Mouse (Mus musculus) kidney, embryonic 16.5 days (tissue): ENCODE data around the gene Rnf38. TPM values are rescaled to one million over a fixed set of nuclear protein-coding genes. Genes with fewer than 3 reads are reported as not detected.
A peak's percentile ranks its signal among the peaks of the same experiment; 100 is the strongest.

Experiments used
- ATAC-seq: fragments of 200-750 bp; cut with Nextera tagmentation; 2 replicates; pipeline ENCODE4 v1.8.0; 2017; ENCODE audit warnings: moderate TSS enrichment; ENCODE audit not compliant: low FRiP score, low TSS enrichment
- H3K27ac ChIP-seq: fragments of 300-500 bp; sonication (generic); 2 replicates; pipeline ENCODE4 v1.5.1; 2014; ENCODE audit warnings: low read length
- H3K27me3 ChIP-seq: fragments of 300-500 bp; sonication (generic); 2 replicates; pipeline ENCODE4 v1.6.1; 2014; ENCODE audit warnings: low read length, control low read depth, mixed read lengths; ENCODE audit not compliant: insufficient read depth
- H3K36me3 ChIP-seq: fragments of 300-500 bp; sonication (generic); 2 replicates; pipeline ENCODE4 v1.6.1; 2014; ENCODE audit warnings: low read length, control low read depth, mixed read lengths; ENCODE audit not compliant: insufficient read depth
- H3K4me1 ChIP-seq: fragments of 300-500 bp; sonication (generic); 2 replicates; pipeline ENCODE4 v1.6.1; 2014; ENCODE audit warnings: low read length, control low read depth, mixed read lengths; ENCODE audit not compliant: insufficient read depth
- H3K4me2 ChIP-seq: fragments of 300-500 bp; sonication (generic); replicated peaks from 2 replicates; pipeline ENCODE4 v1.6.1; 2014; ENCODE audit warnings: low read depth, low read length
- H3K4me3 ChIP-seq: fragments of 300-500 bp; sonication (generic); 2 replicates; pipeline ENCODE4 v1.5.1; 2014; ENCODE audit warnings: mild to moderate bottlenecking, low read length
- H3K9ac ChIP-seq: fragments of 300-500 bp; sonication (generic); replicated peaks from 2 replicates; pipeline ENCODE4 v1.6.1; 2014; ENCODE audit warnings: low read length
- H3K9me3 ChIP-seq: fragments of 300-500 bp; sonication (generic); 2 replicates; pipeline ENCODE4 v1.6.1; 2016; ENCODE audit warnings: low read length, control low read depth
- WGBS: fragments of 180-500 bp; shearing (Covaris S2); extraction: QIAGEN DNeasy Blood & Tissue Kit; methylation state at CpG from one replicate; pipeline ENCODE4 v1.1.7; 2014; 5-methylcytosine and 5-hydroxymethylcytosine counted together
- polyA plus RNA-seq: library from polyadenylated mRNA; unstranded; fragments of >200 nt; fragmentation: Nextera tagmentation; extraction: Ambion mirVana; gene quantifications from 2 replicates; pipeline ENCODE4 v1.2.1, GENCODE M21; 2015

Gene Rnf38
- polyA plus RNA-seq, 1 experiment from 2014 or later = 20.2 TPM

GRCm38 (mm10) chr4:44108297-44108696 is 125.3 kb downstream of the Rnf38 start:
- WGBS = 78% methylated on average over 6 of the region's 6 CpGs
- Histone ChIP-seq H3K36me3 (no peaks in the 10 kb centered on the region), H3K27me3 (no peaks in the 10 kb centered on the region), H3K4me3 (no peak overlapping the region), H3K9me3 (no peaks in the 10 kb centered on the region), H3K9ac (no peak overlapping the region), H3K4me1 (peaks cover 41% of the 10 kb centered on the region), H3K4me2 (no peak overlapping the region), H3K27ac (no peak overlapping the region)
- ATAC-seq = no peak

DNA sequence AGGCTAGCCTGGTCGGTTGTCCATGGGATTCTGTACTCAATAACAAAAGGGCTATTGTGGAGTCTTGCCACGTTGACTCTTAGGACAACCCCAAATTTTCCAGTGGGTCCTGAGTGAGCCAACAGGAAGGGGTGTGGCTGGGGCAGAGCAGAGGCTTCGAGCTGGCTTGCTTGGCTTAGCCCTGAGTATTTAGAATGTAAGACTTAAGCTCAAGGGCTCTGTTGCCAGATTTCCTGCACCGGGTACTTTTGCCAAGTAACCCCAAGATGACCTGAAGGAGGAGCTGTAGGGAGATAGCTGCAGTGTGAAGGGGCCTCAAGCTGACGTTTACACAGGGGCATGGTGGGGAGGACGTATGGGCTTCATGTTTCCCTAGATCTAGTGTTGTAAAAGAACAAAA is 126.2 kb downstream of the Rnf38 start:
- H3K27ac ChIP-seq = peak overlapping the region; percentile 78; the same call in 1 of the 2 replicates
- ATAC-seq = no peak
- WGBS = 38% methylated on average over 6 of the region's 6 CpGs

DNA sequence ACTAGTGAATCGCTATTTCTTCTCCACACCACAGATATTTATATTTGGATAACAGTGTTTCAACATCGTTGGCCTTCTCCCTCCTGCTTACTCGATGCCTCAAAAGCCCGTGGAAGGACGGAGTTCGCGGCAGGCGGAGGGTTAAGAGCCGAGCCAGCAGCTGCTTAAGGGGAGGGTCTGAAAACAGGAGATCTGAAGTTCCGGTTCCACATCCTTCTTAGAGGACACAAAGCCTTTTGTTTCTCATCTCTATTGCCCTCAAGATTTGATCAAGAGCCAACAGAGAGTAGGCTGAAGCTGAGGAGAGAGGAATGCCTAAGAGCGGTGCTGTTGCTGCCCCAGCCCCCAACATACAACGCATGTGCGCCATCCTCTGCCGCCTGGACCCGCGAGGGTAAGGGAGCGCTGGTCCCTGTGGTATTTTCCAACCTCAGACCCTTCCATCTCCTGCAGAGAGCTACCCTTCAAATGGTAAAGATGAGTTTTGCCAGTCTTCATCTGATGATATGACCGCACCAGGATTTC is 127.2 kb downstream of the Rnf38 start:
- peak overlapping the region; percentile 27; the same call in 1 of the 2 replicates for H3K9ac ChIP-seq
- H3K4me1 ChIP-seq = peaks cover 31% of the 10 kb centered on the region

More for the DNA sequence above, 126.2 kb downstream of the Rnf38 start:
- no peaks in the 10 kb centered on the region for H3K27me3 ChIP-seq
- H3K9me3 ChIP-seq = no peaks in the 10 kb centered on the region
- no peak overlapping the region for H3K4me2 ChIP-seq
- H3K4me1 ChIP-seq = peaks cover 33% of the 10 kb centered on the region
- no peak overlapping the region for H3K4me3 ChIP-seq
- H3K9ac ChIP-seq = no peak overlapping the region
- H3K36me3 ChIP-seq = no peaks in the 10 kb centered on the region

DNA sequence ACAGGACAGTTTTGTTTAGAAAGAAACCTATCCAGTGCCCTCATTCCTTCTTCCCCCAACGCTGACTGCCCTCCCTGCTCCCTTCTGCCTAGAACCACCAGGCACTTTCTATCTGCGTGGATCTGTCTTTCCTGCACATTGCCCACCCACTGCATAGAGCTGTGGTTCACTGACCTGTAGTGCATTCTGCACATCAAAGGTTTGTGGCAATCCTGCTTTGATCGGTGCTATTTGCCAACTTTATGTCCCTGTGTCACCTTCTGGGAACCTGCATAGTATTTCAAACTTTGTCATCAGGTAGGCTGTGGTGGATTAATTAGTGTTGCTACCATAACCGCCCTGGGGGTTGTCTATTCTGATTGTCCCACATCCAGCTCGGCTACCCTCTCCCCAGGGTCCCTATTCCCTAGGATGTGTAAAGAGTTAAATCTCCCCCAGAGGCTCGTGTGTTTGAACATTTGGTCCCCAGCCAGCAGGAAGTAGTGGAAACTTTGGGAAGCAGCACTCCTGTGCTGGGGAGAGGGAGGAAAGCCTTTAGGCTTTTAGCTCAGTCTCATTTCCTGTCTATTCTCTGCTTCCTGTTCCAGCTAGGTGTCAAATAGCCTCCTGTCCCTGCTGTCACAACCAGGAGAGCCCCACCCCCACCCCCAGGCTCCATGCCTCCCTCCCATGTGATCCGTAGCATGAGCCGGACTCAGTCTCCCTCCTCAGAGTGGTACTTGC is 129.2 kb downstream of the Rnf38 start:
- WGBS = 18% methylated on average over 8 of the region's 8 CpGs
- H3K27ac ChIP-seq = peak overlapping the region; percentile 37
- H3K4me3 ChIP-seq = no peak overlapping the region
- H3K36me3 ChIP-seq = no peaks in the 10 kb centered on the region
- no peaks in the 10 kb centered on the region for H3K9me3 ChIP-seq
- H3K9ac ChIP-seq = no peak overlapping the region
- 0 out of 2 replicates have a peak, but pooled peaks have one; percentile 47 for ATAC-seq
- H3K4me2 ChIP-seq = no peak overlapping the region
- H3K4me1 ChIP-seq = peaks cover 31% of the 10 kb centered on the region
- H3K27me3 ChIP-seq = no peaks in the 10 kb centered on the region

More for the DNA sequence above, 127.2 kb downstream of the Rnf38 start:
- Histone ChIP-seq H3K9me3 (no peaks in the 10 kb centered on the region), H3K4me2 (peak overlapping the region; percentile 37), H3K27me3 (no peaks in the 10 kb centered on the region), H3K4me3 (peak overlapping the region; percentile 19), H3K36me3 (no peaks in the 10 kb centered on the region), H3K27ac (peak overlapping the region; percentile 78)
- ATAC-seq = no peak
- 30% methylated on average over 18 of the region's 18 CpGs for WGBS

- Histone ChIP-seq H3K4me3 (no peak overlapping the region), H3K36me3 (no peaks in the 10 kb centered on the region), H3K27ac (no peak overlapping the region), H3K9ac (no peak overlapping the region), H3K4me2 (no peak overlapping the region), H3K27me3 (no peaks in the 10 kb centered on the region), H3K9me3 (no peaks in the 10 kb centered on the region), H3K4me1 (peaks cover 31% of the 10 kb centered on the region)
- ATAC-seq = no peak
- WGBS = 71% methylated on average over 8 of the region's 8 CpGs
Measured at GRCm38 (mm10) chr4:44103620-44104019, 130.0 kb downstream of the Rnf38 start.

GRCm38 (mm10) chr4:44097576-44098335 is 135.8 kb downstream of the Rnf38 start:
- H3K27ac ChIP-seq = no peak overlapping the region
- no peaks in the 10 kb centered on the region for H3K27me3 ChIP-seq
- ATAC-seq = no peak
- H3K4me3 ChIP-seq = no peak overlapping the region
- H3K4me2 ChIP-seq = no peak overlapping the region
- H3K9ac ChIP-seq = no peak overlapping the region
- H3K9me3 ChIP-seq = no peaks in the 10 kb centered on the region
- WGBS = 25% methylated on average over 11 of the region's 11 CpGs
- H3K36me3 ChIP-seq = no peaks in the 10 kb centered on the region
- H3K4me1 ChIP-seq = peaks cover 8% of the 10 kb centered on the region; the same call in 1 of the 2 replicates

DNA sequence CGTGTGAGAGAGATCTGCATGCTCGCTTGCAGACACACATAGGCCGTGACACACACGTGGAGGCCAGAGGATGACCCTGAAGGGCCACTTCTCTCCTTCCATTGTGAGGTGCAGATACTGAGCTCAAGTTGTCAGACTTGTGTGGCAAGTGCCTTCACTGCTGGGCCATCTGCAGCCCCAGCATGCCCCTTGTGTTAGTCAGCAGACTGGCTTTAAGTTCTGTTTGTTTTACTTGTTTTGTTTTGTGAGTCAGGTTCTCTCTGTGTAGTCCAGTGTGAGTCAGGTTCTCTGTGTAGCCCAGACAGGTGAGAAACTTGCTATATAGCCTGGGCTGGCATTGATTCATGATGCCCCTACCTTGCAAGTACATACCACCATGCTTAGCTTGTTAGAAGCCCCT is 139.1 kb downstream of the Rnf38 start:
- H3K36me3 ChIP-seq = no peaks in the 10 kb centered on the region
- no peak overlapping the region for H3K4me2 ChIP-seq
- no peak overlapping the region for H3K9ac ChIP-seq
- no peak overlapping the region for H3K4me3 ChIP-seq
- ATAC-seq = no peak
- no peak overlapping the region for H3K27ac ChIP-seq
- no peaks in the 10 kb centered on the region for H3K9me3 ChIP-seq
- WGBS = 89% methylated on average over 4 of the region's 4 CpGs
- H3K27me3 ChIP-seq = no peaks in the 10 kb centered on the region
- H3K4me1 ChIP-seq = peaks cover 8% of the 10 kb centered on the region; the same call in 1 of the 2 replicates

GRCm38 (mm10) chr4:44092359-44092758 is 141.2 kb downstream of the Rnf38 start:
- no peak overlapping the region for H3K27ac ChIP-seq
- no peaks in the 10 kb centered on the region; the same call in 1 of the 2 replicates for H3K27me3 ChIP-seq
- H3K4me1 ChIP-seq = no peaks in the 10 kb centered on the region
- H3K36me3 ChIP-seq = no peaks in the 10 kb centered on the region
- 79% methylated on average over 11 of the region's 11 CpGs for WGBS
- H3K9me3 ChIP-seq = no peaks in the 10 kb centered on the region
- ATAC-seq = no peak
- H3K9ac ChIP-seq = no peak overlapping the region
- no peak overlapping the region for H3K4me2 ChIP-seq
- no peak overlapping the region for H3K4me3 ChIP-seq

DNA sequence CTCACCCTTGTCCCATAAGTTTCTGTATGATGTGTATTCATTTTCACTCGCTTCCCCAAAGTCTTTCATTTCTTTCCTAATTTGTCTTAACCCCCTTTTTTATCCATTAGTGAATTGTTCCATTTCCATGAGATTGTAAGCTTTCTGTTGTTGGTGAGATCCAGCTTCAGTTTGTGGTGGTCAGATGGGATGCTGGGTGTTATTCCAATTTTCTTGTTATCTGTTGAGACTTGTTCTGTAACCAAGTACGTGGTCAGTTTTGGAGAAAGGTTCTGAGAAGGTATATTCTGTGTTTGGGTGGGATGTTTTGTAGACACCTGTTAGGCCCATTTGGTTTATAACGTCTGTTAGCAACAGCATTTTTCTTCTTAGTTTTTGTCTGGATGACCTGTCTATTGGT is 148.0 kb downstream of the Rnf38 start:
- Histone ChIP-seq H3K27ac (no peak overlapping the region), H3K27me3 (no peaks in the 10 kb centered on the region; the same call in 1 of the 2 replicates), H3K9me3 (no peaks in the 10 kb centered on the region), H3K9ac (no peak overlapping the region), H3K4me3 (no peak overlapping the region), H3K4me1 (peaks cover 10% of the 10 kb centered on the region), H3K4me2 (no peak overlapping the region), H3K36me3 (no peaks in the 10 kb centered on the region)
- ATAC-seq = no peak
- WGBS = 91% methylated on average over 3 of the region's 3 CpGs
